Mouse (Mus musculus) heart, postnatal 36 days (tissue): ENCODE data around the gene Kctd11. TPM values are rescaled to one million over a fixed set of nuclear protein-coding genes. Genes with fewer than 3 reads are reported as not detected.
"Not testable (repeated sequence)": the region's sequence is repeated elsewhere in the genome, so short reads cannot be mapped to it uniquely, and the experiment has no call there.

Experiments used
- DNase-seq, 2 experiments: peaks; one replicate each; pipeline ENCODE4 v3.0.0; 2021 to 2022
- intact Hi-C: fragments of 180-260 bp; cut with DNase I; formaldehyde crosslinking; loops from one replicate; pipeline ENCODE4 v1.15.1; 2025
- total RNA-seq, 2 experiments: library from RNA; stranded (reverse); gene quantifications; 2 replicates each; pipeline ENCODE4 v1.2.3; 2021

Gene Kctd11
- total RNA-seq = 1 to 10 TPM; 2.6 to 2.8 TPM

DNA sequence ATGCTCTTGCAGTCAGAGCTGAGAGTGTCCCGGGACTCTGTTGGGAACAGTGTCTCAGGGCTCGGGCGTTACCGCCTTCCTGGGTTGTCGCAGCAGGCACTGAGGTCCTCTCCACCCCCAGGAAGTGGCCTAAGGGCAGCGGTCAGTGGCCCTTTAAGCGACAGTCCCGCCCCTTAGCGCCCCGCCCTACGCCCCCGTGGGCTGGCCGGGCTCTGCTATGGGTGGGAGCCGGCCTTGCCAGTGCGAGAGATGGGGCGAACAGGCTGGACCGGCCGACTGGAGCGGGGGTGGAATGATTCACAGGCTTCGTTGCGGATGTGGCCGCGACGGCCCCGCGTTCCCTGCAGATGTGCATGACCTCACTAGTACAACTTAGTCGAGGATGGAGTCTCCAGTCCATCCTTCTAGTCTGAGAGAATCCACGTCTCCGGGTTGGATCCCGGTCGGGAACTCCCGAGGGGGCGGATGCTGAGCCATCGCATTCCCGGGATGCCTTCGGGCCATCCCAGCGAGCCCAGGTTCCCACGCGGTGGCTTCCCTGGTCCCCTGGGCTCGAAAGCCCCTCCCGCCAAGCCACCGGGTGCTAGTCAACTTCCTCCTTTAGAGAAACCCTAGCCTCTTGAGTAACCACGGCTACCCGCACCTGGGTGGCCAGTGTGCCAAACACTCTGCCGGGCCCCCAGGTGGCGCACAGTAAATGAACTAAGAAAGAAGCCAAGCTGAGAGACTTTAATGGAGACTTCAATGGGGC, at the start of gene Kctd11:
Gene Kctd11 (minus strand): TSS at position 554 of the 751 bp plus-strand sequence.
- peak; percentile 92 to 93 for DNase-seq
- intact Hi-C loops = loop anchor here (2.0 kb wide), 2 partner anchors 40 to 122 kb away; partner anchors contain the start of genes Eif5a and Polr2a

- not testable (repeated sequence) for DNase-seq
- intact Hi-C loops = loop anchor here (10.0 kb wide), 1 partner anchor 285 kb away; the partner anchor contains the start of gene Slc16a11
Measured at GRCm38 (mm10) chr11:69930176-69930575, 49.0 kb upstream of the Kctd11 start.

DNA sequence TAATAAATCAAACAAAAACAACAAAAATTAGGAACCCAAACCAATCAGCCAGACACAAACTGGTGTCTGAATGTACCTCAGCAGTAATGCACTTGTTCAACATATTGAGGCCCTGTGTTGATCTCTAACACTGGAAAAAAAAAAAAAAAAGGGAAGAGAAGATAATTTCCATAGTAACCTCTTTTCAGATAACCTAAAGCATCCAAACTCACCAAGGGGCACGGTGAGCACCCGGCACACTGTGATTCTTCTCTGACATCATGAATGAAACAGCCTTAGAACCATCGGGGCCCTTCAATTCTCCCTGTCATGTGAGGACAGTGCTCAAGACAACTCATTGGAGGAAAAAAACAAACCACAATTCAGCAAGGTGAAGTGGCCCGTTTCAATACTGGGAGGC, 48.5 kb upstream of the Kctd11 start:
- intact Hi-C loops = loop anchor here (10.0 kb wide), 1 partner anchor 285 kb away; the partner anchor contains the start of gene Slc16a11
- DNase-seq = no peak

GRCm38 (mm10) chr11:69927501-69927900, 46.3 kb upstream of the Kctd11 start:
- intact Hi-C loops = no loop called here

GRCm38 (mm10) chr11:69922796-69923195, 41.6 kb upstream of the Kctd11 start:
- DNase-seq = no peak
- intact Hi-C loops = no loop called here

More at GRCm38 (mm10) chr11:69927501-69927900, 46.3 kb upstream of the Kctd11 start:
- DNase-seq = no peak

- intact Hi-C loops = no loop called here
- no peak for DNase-seq
Measured at GRCm38 (mm10) chr11:69922012-69922756, 41.0 kb upstream of the Kctd11 start.

DNA sequence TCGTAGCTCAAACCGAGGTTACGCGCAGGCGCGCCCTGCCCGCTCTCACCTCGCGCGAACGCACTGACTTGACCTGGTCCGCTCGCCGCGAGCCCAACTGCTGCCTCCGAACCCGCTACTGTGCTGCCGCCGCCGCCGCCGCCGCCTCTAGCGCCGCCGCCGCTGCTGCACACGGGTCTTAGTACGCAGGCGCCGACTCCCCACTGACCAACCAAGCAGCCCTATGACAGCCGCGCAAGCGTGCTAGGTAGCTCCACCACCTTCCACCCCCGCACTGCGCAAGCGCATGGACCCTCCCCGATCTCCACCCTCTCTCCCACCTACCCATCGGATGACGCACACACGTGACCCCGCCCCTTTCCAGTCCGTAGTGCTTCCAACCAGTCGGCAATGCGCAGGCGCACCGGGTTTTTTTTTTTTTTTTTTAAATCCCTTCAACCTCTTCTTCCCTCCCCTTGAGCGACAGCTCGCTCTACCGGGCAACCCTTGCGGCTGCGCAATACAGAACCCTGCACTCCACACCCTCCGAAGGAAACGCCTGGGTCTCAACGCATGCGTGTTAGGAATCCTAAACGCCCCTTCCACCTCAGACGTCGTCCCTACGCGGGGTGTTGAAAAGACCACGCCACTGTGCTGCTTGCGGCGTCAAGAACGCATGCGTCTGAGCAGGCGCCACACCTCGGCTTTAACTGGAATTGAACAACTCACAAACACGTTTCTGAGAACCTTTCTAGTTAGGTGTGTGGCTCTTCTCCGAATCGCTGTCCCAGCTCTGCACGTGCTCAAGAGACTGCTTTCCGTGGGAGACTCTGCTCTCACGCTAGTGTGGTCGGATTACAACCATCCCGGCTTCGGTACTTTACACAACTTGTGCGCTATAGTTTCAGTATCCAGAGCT, 40.2 kb upstream of the Kctd11 start, which contains the start of gene Eif5a:
Gene Eif5a (minus strand): TSS at position 845 of the 898 bp plus-strand sequence.
- DNase-seq = peak; percentile 100
- intact Hi-C loops = loop anchor here (1.0 to 2.0 kb wide), 3 partner anchors 41 to 163 kb away; partner anchors contain the start of genes Ctdnep1, Kctd11 and Polr2a

DNA sequence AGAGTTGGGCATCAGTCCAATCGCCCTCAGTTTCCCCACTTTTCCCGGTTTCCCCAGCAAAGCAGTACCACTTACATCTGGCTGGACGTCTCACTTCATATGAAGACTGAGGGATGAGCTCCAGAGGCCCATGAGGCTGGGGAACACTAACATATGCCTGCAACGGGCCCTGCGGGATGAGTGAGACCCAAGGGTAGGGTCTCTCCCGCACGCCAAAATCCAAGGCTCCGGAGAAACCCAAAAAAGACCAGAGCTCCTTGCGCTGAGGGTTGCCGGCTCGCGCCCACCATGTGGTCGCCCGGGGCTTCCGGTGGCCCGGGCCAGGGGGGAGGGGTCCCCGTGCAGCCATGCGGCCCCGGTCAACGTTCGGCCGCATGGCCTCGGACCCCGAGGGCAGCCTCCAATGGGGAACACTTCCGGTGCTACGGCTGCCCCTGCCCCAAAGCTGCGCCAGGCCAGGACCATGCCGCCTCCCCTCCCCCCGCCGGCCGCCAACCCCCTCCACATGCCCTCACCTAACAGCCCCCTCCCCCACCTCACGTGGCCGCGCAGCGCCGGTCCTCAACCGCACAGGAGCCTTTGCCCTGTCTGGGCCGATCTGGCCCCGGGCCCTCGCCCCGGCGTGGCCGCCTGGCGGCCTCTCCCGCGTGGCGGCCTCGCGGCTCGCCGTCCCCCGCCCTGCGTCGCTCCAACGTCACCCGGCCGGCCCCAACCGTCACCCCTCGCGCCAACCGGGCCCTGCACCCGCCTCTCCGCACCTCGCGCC, 39.2 kb upstream of the Kctd11 start:
- intact Hi-C loops = loop anchor here (1.0 to 2.0 kb wide), 3 partner anchors 40 to 162 kb away; partner anchors contain the start of genes Ctdnep1, Kctd11 and Polr2a
- peak in 1 of 2 experiments; percentile 32 for DNase-seq

DNA sequence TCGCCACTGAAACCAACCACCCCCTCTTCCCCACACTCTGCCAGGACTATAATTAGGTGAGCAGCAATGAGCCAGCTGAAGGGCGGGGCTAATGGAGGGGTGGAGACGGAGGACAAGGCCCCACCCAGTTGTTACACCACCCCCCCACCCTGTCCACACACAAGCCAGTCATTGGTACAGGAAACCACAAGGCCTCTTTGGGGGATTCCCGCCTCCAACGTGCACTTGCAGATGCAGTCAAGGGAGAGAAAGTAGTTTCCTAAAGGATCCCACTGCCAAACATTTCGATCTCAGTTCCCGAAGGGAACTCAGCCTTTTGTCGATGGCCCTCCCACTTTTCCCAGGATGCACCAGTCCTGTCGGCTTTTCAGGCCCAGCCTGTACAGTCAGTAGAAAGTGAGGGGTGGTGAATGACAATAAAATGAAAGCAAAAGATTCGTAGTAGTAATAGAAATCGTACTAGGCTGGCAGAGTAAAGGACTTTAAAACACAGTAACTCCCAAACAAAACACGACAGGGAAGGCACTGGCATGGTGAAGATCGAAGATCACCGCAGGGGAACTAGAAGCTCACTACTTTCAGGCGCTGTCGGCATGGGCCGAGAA, 38.6 kb upstream of the Kctd11 start:
- DNase-seq = peak; percentile 76 to 83
- intact Hi-C loops = loop anchor here (2.0 kb wide), 3 partner anchors 17 to 61 kb away; partner anchors contain the start of genes Ctdnep1 and Kctd11

GRCm38 (mm10) chr11:69919053-69919452, 37.8 kb upstream of the Kctd11 start:
- DNase-seq = no peak
- intact Hi-C loops = loop anchor here (2.0 kb wide), 1 partner anchor 16 kb away; no protein-coding TSS in a partner anchor

DNA sequence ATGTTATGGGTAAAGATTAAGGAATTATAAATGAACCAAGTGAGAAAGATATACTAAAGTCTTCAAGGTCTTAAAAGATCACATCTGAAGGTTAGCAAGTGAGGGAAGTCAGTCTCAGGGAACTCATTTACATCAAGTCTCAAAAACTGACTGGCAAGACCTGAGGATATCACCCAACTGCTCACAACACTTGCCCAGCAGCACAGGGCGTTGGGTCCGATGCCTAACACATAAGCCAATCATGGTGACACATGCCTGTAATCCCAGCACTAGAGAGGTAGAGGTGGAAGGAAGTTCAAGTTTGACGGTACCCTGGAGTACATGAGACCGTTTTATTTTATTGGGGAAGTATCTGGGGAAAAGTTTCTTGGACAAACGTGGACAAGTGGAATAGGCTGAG, 36.9 kb upstream of the Kctd11 start:
- no peak for DNase-seq
- intact Hi-C loops = loop anchor here (2.0 kb wide), 1 partner anchor 15 kb away; no protein-coding TSS in a partner anchor

- intact Hi-C loops = no loop called here
- no peak for DNase-seq
Measured at GRCm38 (mm10) chr11:69917379-69917948, 36.3 kb upstream of the Kctd11 start.

GRCm38 (mm10) chr11:69916652-69917378, 35.6 kb upstream of the Kctd11 start:
- intact Hi-C loops, DNase-seq: not testable (repeated sequence)

DNA sequence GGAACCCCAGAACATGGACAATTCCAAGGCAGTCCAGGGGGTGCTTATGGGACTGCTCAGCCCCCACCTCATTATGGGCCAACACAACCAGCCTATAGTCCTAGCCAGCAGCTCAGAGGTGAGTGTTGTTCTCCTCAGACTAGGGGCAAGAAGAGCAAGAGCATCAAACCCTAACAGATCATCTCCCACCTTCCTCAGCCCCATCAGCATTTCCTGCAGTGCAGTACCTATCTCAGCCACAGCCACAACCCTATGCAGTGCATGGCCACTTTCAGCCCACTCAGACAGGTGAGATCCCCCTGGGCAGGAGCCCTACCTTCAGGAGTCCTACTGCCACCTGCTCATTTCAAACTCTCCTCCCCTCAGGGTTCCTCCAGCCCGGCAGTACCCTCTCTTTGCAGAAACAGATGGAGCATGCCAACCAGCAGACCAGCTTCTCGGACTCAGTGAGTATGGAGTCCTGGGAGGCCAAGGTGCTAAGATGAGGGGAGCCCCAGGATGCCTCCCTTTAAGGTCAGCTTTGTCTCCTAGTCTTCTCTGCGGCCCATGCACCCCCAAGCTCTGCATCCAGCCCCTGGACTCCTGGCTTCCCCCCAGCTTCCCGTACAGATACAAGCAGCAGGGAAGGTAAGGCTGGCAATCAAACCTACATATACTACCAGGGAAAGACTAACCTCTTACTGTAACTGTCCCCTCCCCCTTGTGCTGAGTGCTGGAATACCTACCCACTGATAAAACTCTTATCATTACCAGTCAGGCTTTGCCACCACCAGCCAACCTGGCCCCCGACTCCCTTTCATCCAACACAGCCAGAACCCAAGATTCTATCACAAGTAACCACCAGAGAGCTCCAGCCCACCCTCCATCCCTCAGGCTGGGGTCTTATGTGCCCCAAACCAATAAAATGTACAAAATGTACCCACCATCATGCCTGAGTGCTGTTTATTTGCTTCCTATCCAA, 34.7 kb upstream of the Kctd11 start:
- intact Hi-C loops = no loop called here
- no peak for DNase-seq

GRCm38 (mm10) chr11:69914917-69915430, 33.8 kb upstream of the Kctd11 start:
- intact Hi-C loops = no loop called here
- DNase-seq = no peak

GRCm38 (mm10) chr11:69914372-69914764, 33.2 kb upstream of the Kctd11 start:
- no peak for DNase-seq
- intact Hi-C loops = no loop called here
